Mouse (Mus musculus): Measurements from ENCODE around the gene Orc5. TPM values are rescaled to one million over a fixed set of nuclear protein-coding genes. Genes with fewer than 3 reads are reported as not detected.

Orc5 gene
- polyA plus RNA-seq, 1 experiment: 26.8 TPM

DNA sequence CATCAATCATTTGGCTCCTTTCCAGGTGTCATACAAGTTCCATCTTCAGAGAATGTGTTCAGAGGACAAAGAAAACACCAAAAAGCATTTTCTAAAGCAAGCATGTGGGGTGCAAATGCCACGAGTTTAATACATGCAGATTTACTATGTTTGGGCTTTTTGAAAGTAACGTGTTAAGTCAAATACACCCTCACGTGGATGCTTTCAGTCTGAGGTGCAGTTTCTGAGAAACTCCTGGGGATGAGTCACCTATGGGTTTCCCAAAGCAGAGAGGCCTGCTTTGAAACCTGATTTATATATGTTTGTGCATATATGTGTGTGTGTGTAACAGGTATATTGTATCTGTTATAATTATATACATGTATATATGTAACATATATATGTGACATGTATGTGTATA lies 98.5 kb downstream of the Orc5 start:
- TF ChIP-seq CTCF (IDR thresholded peaks at IDR 0.05; ENCODE audit: low read depth, low read length) (no peak), POLR2A (IDR thresholded peaks at IDR 0.05; ENCODE audit: borderline replicate concordance, low read depth, low read length) (no peak)
- no peak overlapping the region for H3K4me3 ChIP-seq (ENCODE audit: insufficient read depth, low read length)
- H3K4me1 ChIP-seq (ENCODE audit: control insufficient read depth, insufficient read depth, low read length): no peaks in the 10 kb centered on the region
- H3K27ac ChIP-seq (ENCODE audit: insufficient read depth, low read depth, low read length): no peak overlapping the region

DNA sequence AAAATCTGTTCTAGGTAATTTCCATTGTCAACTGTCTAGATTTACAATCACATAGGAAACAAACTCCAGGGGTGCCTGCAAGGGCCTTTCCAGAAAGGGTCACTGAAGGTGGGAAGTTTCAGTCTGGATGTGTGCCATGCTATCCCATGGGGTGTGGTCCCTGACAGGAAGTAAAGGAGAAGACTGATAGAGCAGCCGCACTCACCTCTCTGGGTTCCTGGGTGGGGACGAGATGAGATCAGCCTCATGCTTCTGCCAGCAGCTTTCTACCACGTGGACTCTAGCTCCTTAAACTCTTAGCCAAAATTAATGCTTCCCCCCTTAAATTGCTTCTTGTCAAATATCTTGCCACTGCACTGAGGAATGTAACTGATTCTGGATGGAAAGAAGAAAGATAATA lies 100.7 kb downstream of the Orc5 start:
- no peak overlapping the region for H3K27ac ChIP-seq (ENCODE audit: insufficient read depth, low read depth, low read length)
- TF ChIP-seq CTCF (IDR thresholded peaks at IDR 0.05; ENCODE audit: low read depth, low read length): no peak
- TF ChIP-seq POLR2A (IDR thresholded peaks at IDR 0.05; ENCODE audit: borderline replicate concordance, low read depth, low read length): no peak
- no peaks in the 10 kb centered on the region for H3K4me1 ChIP-seq (ENCODE audit: control insufficient read depth, insufficient read depth, low read length)
- no peak overlapping the region for H3K4me3 ChIP-seq (ENCODE audit: insufficient read depth, low read length)

Other genes with a start within 250 kb of the Orc5 start
- not detected in 2 replicates for gene Reln, start 205.7 kb downstream of the Orc5 start, polyA plus RNA-seq (2012; ENCODE audit: insufficient read depth, insufficient read length, missing spikeins)
- not detected in 2 replicates for gene Lhfpl3, start 195.6 kb upstream of the Orc5 start, polyA plus RNA-seq (2012; ENCODE audit: insufficient read depth, insufficient read length, missing spikeins)